ENCODE assay signal across 8 mouse cellular contexts in genomic region chr5:98863891-98864290, GRCm38 (mm10). TPM values are rescaled to one million over a fixed set of nuclear protein-coding genes. Genes with fewer than 3 reads are reported as not detected.
DNase-seq lines count a peak whose midpoint lies in the region; ATAC-seq and TF ChIP-seq lines count a peak whose summit lies in the region.

No protein-coding gene starts in this region.

- TF ChIP-seq POLR2A in brain, embryonic 14.5 days (IDR thresholded peaks at IDR 0.05; ENCODE audit: borderline replicate concordance, extremely low read depth, insufficient read depth, insufficient read length, poor library complexity, severe bottlenecking), result no peak

- H3K27ac ChIP-seq in liver, embryonic 12.5 days, result no peak overlapping the region
- H3K27ac ChIP-seq in forebrain, embryonic 12.5 days, result no peak overlapping the region
- no peak overlapping the region for H3K27ac ChIP-seq in kidney, embryonic 15.5 days
- no peak overlapping the region for H3K27ac ChIP-seq in midbrain, postnatal 0 days (ENCODE audit: low read depth, low read length)

- H3K36me3 ChIP-seq in liver, embryonic 12.5 days, result no peaks in the 10 kb centered on the region
- no peaks in the 10 kb centered on the region for H3K36me3 ChIP-seq in forebrain, embryonic 12.5 days (replicated peaks)
- H3K36me3 ChIP-seq in kidney, embryonic 15.5 days, result no peaks in the 10 kb centered on the region
- no peaks in the 10 kb centered on the region for H3K36me3 ChIP-seq in midbrain, postnatal 0 days (ENCODE audit: insufficient read depth, low read length)

- H3K4me2 ChIP-seq in liver, embryonic 12.5 days, result 0 out of 2 replicates have a peak overlapping the region, but pooled peaks have one; percentile 6
- H3K4me2 ChIP-seq in forebrain, embryonic 12.5 days, result 0 out of 2 replicates have a peak overlapping the region, but pooled peaks have one; percentile 15
- H3K4me2 ChIP-seq in kidney, embryonic 15.5 days, result peak overlapping the region; percentile 24; the same call in 1 of the 2 replicates
- H3K4me2 ChIP-seq in midbrain, postnatal 0 days (ENCODE audit: low read depth, low read length, poor library complexity, severe bottlenecking), result peak overlapping the region; percentile 30

- intact Hi-C loops in gastrocnemius, postnatal 36 days (cut with DNase I), result loop anchor here (5.0 kb wide), 1 partner anchor 517 kb away; no protein-coding TSS in a partner anchor

- no peak for ATAC-seq in liver, embryonic 12.5 days
- ATAC-seq in forebrain, embryonic 12.5 days (ENCODE audit: low FRiP score), result no peak
- 0 out of 2 replicates have a peak, but pooled peaks have one; percentile 36 for ATAC-seq in kidney, embryonic 15.5 days (replicated peaks; ENCODE audit: low FRiP score)
- ATAC-seq in midbrain, postnatal 0 days (ENCODE audit: low FRiP score), result no peak

- no peaks in the 10 kb centered on the region for H3K9me3 ChIP-seq in liver, embryonic 12.5 days (replicated peaks)
- no peaks in the 10 kb centered on the region for H3K9me3 ChIP-seq in forebrain, embryonic 12.5 days
- no peaks in the 10 kb centered on the region for H3K9me3 ChIP-seq in kidney, embryonic 15.5 days (replicated peaks)
- no peaks in the 10 kb centered on the region for H3K9me3 ChIP-seq in midbrain, postnatal 0 days (ENCODE audit: low read length)

- no peak overlapping the region for H3K4me3 ChIP-seq in liver, embryonic 12.5 days
- no peak overlapping the region for H3K4me3 ChIP-seq in forebrain, embryonic 12.5 days (replicated peaks)
- H3K4me3 ChIP-seq in kidney, embryonic 15.5 days (replicated peaks), result no peak overlapping the region
- no peak overlapping the region for H3K4me3 ChIP-seq in midbrain, postnatal 0 days (ENCODE audit: low read depth, low read length)

- WGBS in liver, embryonic 12.5 days (ENCODE audit: insufficient replicate concordance), result 4% methylated on average over 6 of the region's 6 CpGs
- 5% methylated on average over 6 of the region's 6 CpGs for WGBS in forebrain, embryonic 12.5 days
- WGBS in kidney, embryonic 15.5 days, result under 1% methylated on average over 6 of the region's 6 CpGs
- WGBS in midbrain, postnatal 0 days, result 2% methylated on average over 6 of the region's 6 CpGs

- no peaks in the 10 kb centered on the region for H3K4me1 ChIP-seq in liver, embryonic 12.5 days
- no peaks in the 10 kb centered on the region for H3K4me1 ChIP-seq in forebrain, embryonic 12.5 days
- H3K4me1 ChIP-seq in kidney, embryonic 15.5 days, result peaks cover 10% of the 10 kb centered on the region; the same call in 1 of the 2 replicates
- H3K4me1 ChIP-seq in midbrain, postnatal 0 days (ENCODE audit: insufficient read depth, low read length), result no peaks in the 10 kb centered on the region

- TF ChIP-seq CTCF in brain, embryonic 14.5 days (IDR thresholded peaks at IDR 0.05; ENCODE audit: borderline replicate concordance, extremely low read depth, insufficient read depth, insufficient read length), result peak; percentile 19; the same call in 1 of the 2 replicates
- peak; percentile 72 for TF ChIP-seq CTCF in midbrain, postnatal 0 days (IDR thresholded peaks at IDR 0.05)

- DNase-seq in liver, result no peak
- DNase-seq in brain, embryonic 14.5 days (ENCODE audit: low read depth), result peak; percentile 87
- peak; percentile 82 for DNase-seq in midbrain, postnatal 0 days (ENCODE audit: low spot score)
- DNase-seq in thymus, postnatal 10 days (ENCODE audit: low spot score in 2 of 2), result no peak
- DNase-seq in gastrocnemius, postnatal 36 days, result no peak

- no peaks in the 10 kb centered on the region for H3K27me3 ChIP-seq in liver, embryonic 12.5 days (replicated peaks)
- H3K27me3 ChIP-seq in forebrain, embryonic 12.5 days, result peaks cover 4% of the 10 kb centered on the region; the same call in 1 of the 2 replicates
- 0 out of 2 replicates have a peak, but pooled peaks cover 4% of the 10 kb centered on the region for H3K27me3 ChIP-seq in kidney, embryonic 15.5 days
- H3K27me3 ChIP-seq in midbrain, postnatal 0 days (ENCODE audit: insufficient read depth, low read length), result no peaks in the 10 kb centered on the region

- no peak overlapping the region for H3K9ac ChIP-seq in liver, embryonic 12.5 days
- no peak overlapping the region for H3K9ac ChIP-seq in forebrain, embryonic 12.5 days
- no peak overlapping the region for H3K9ac ChIP-seq in kidney, embryonic 15.5 days
- H3K9ac ChIP-seq in midbrain, postnatal 0 days (replicated peaks; ENCODE audit: low read length, poor library complexity, severe bottlenecking), result no peak overlapping the region

RNA-seq across cellular contexts. Expression of gene Bmp3, which starts 9.7 kb away (rescaled TPM):
- polyA plus RNA-seq in liver, embryonic 12.5 days (2016; fragmentation: Nextera tagmentation; extraction: Ambion mirVana), result 0.07 and 0.08 TPM in 2 replicates
- polyA plus RNA-seq in brain, embryonic 14.5 days (2012; rRNA removed), result 1.5 and 1.9 TPM in 2 replicates
- polyA plus RNA-seq in forebrain, embryonic 12.5 days (2016; fragmentation: Nextera tagmentation; extraction: Ambion mirVana), result 0.86 and 0.96 TPM in 2 replicates
- polyA plus RNA-seq in kidney, embryonic 15.5 days (2015; fragmentation: Nextera tagmentation; extraction: Ambion mirVana), result 9.5 and 9.9 TPM in 2 replicates
- 4.5 and 4.6 TPM in 2 replicates for total RNA-seq in midbrain, postnatal 0 days (2014; rRNA removed)
- polyA plus RNA-seq in midbrain, postnatal 0 days (2015; fragmentation: Nextera tagmentation; extraction: Ambion mirVana), result 1.4 and 1.7 TPM in 2 replicates
- total RNA-seq in gastrocnemius, postnatal 36 days (2021), result under 1 TPM; 0.35 to 0.84 TPM

Comparison
In these comparisons a context has a peak if more than half of its experiments do, and no peak if none do; other contexts are left out.
1. DNase-seq: peak in brain, embryonic 14.5 days (single experiment) and midbrain, postnatal 0 days (single experiment); none in liver (single experiment), thymus, postnatal 10 days (0 of 2) and gastrocnemius, postnatal 36 days (0 of 2).
2. Peak in every context shown above with its lines, with median percentiles within 50 percentile points of each other: H3K4me2 ChIP-seq.